Mouse (Mus musculus) layer of hippocampus, adult 18-20 months (tissue): ENCODE results near the gene Rpl35a. TPM values are rescaled to one million over a fixed set of nuclear protein-coding genes. Genes with fewer than 3 reads are reported as not detected.

ENCODE experiments used
- microRNA-seq, 2 experiments: library from miRNA; unstranded; fragments of <30 nt; microRNA quantifications; one replicate each; pipeline ENCODE4 v1.2.0; 2021
- total RNA-seq, 2 experiments: library from RNA; stranded (reverse); gene quantifications; 2 replicates each; pipeline ENCODE4 v1.2.3; 2021

Rpl35a gene
- total RNA-seq, 2 experiments from 2014 or later = 342 to 348 TPM

Small RNAs within 50 kb of the gene (microRNA-seq; reads per million reads assigned to microRNA genes)
- 0 reads per million in 2 experiments for gene Gm22231
- 4.2 to 4.7 reads per million in 2 experiments for gene Mir1947

Other genes starting within 250 kb of the Rpl35a start
- gene Smbd1, start 246.0 kb upstream of the Rpl35a start, total RNA-seq = not detected
- gene Fyttd1, start 179.0 kb upstream of the Rpl35a start, total RNA-seq = 100 to 1,000 TPM; 108 to 113 TPM
- 10 to 100 TPM; 56.7 to 57.1 TPM for gene Rubcn, start 178.7 kb upstream of the Rpl35a start, total RNA-seq
- 10 to 100 TPM; 37.3 to 39.6 TPM for gene Lrch3, start 142.4 kb upstream of the Rpl35a start, total RNA-seq
- gene Iqcg, start 235 bp upstream of the Rpl35a start, total RNA-seq = 1 to 10 TPM; 3.8 to 7.0 TPM
- gene Lmln, start 6.1 kb downstream of the Rpl35a start, total RNA-seq = 10 to 100 TPM; 15.2 to 18.5 TPM
- gene Osbpl11, start 128.6 kb downstream of the Rpl35a start, total RNA-seq = 10 to 100 TPM; 20.1 to 20.7 TPM
- 10 to 100 TPM; 28.0 to 28.6 TPM for gene Snx4, start 195.0 kb downstream of the Rpl35a start, total RNA-seq